Mouse (Mus musculus) embryo, embryonic 10 days (tissue): Measurements from ENCODE around the gene Cd207.
A peak's percentile ranks its signal among the peaks of the same experiment; 100 is the strongest.
"Not testable (repeated sequence)": the region's sequence is repeated elsewhere in the genome, so short reads cannot be mapped to it uniquely, and the experiment has no call there.

Experiments
- DNase-seq: peaks from one replicate; pipeline ENCODE4 v3.0.0-alpha.2; 2015; ENCODE audit warnings: low spot score

Gene Cd207

GRCm38 (mm10) chr6:83697932-83698331 lies 20.3 kb upstream of the Cd207 start:
- no peak for DNase-seq

DNA sequence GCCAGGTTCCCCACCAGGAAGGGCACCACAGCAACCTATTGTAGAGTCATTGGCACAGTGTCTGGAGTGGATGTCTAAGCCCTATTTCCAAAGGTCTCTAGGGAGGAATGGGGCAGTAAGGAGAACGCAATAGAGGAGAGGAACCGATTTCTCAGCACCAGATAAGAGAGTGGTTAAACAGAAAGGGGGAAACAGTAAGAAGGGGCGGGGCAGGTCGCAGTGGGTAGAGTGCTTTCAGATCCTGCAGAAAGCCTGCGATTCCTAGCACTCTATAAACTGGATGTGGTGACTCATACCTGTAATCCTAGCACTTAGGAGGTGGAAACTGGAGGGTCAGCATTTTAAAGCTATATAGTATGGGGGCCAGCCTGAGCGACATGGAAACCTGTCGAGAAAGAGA lies 19.0 kb upstream of the Cd207 start:
- no peak for DNase-seq

DNA sequence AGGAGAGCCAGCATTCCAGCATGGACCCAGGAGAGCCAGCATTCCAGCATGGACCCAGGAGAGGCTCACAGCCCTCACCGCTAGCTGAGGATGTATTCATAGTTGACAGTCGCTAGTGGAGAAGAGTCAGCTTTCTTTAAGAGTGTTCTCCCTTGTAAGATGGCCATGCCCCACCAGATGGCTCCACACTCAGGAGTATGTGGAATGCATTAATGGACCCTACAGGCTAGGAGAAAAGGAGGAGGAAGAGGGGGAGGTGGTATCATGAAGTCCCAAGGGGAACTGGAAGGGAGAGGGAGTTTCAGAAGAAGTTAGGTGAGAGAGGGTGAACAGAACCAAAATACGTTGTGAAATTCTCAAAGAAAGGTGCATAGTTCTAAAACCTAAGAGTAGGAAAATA lies 18.1 kb upstream of the Cd207 start:
- no peak for DNase-seq

DNA sequence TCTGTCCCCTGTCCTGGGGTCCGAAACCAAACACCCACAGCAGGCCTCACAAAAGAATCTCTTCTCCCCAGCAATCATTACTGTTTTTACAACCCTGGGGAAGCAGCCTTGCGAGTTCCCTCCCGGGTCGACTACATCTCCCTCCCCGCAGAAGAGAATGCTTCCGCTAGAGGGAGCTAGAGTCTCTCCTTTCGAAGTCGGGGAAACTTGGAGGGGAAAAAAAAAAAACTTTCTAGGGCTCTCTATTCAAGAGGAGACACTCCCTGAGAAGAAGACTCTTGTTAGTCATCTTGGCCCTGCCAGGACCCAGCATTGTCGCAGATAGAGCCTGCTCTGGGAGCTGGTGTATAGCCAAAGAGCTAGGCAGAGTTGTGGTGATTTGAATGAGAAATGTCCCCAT lies 16.2 kb upstream of the Cd207 start:
- DNase-seq: peak; percentile 86

DNA sequence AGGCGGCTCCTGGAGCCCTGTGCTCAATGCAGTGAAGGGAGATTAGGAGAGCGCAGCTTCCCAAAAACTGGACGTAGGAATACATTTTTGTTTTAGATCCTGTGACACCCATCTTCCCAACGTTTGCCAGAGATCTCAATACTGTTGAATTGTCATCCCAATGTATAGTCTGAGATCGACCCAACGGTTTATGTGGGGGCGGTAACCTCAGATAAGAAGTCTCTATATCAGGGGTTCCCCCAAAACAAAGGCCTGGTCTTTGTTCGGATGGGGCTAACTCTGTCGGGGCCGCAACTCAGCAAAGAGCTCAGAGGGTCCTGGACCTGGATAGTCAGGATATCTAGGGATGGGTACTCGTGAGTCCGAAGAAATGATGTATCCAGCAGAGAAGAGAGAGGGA lies 15.3 kb upstream of the Cd207 start:
- DNase-seq: no peak

DNA sequence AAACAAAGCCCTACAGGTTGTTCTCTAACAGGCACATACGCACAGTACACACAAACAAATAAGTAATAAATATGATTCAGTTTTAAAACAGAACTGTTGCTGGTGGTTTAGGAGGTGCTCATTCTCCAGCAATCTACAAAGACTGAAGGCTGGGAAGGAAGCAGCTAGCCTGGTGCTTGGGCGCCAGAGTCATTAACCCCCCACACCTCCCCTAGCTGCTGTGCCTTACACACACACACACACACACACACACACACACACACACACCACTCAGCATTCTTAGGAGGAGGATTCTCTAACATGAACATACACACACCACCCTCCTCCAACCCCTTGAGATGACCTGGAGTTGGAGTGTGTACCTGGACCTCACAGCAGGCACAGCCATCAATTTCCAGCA lies 13.3 kb upstream of the Cd207 start:
- DNase-seq: no peak

- peak; percentile 84 for DNase-seq
Measured at GRCm38 (mm10) chr6:83690277-83690676, 12.6 kb upstream of the Cd207 start.

- DNase-seq: no peak
Measured at GRCm38 (mm10) chr6:83689374-83689773, 11.7 kb upstream of the Cd207 start.

GRCm38 (mm10) chr6:83673395-83673794 lies 4.3 kb downstream of the Cd207 start:
- peak; percentile 81 for DNase-seq

DNA sequence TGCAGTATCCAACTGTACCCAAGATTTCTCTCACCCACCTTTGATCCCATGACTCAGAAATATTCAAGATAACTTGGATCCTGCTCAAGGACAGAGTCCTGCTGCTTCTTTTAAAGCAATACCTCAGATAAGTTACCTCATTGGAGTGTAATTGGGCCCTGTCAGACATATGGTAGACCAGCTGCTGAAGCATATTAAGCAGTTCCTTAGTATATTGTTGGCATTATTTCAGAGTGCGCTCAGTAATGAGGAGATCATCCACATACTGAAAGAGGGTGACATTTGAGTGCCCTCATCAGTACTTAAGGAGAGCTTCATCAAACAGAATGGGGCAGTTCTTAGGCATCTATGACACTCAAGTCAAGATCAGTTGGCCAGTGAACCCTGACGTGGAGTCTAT lies 12.6 kb downstream of the Cd207 start:
- no peak for DNase-seq

GRCm38 (mm10) chr6:83660821-83661220 lies 16.8 kb downstream of the Cd207 start:
- no peak for DNase-seq

GRCm38 (mm10) chr6:83656087-83656486 lies 21.6 kb downstream of the Cd207 start, which contains the start of gene Clec4f:
TSS of gene Clec4f (minus strand) at chr6:83656187.
- DNase-seq: no peak

DNA sequence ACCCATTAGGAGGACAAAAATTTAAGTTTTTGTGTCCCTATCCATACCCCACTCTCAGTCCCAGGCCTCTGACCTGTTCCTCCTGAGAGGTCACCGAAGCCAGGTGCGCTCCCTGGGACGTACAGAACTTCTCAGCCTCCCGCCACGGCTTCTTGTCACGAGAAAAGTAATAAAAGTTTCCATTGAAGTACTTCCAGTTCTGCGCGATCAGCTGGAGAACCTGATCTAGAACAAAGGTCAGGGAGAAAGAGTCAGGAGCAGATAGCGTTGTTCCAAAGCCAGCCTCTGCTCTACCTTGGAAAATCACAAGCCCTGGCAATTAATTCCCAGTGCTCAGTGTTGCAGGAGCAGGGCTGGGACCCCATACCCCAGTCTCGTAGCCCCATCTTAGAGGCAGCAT lies 30.9 kb downstream of the Cd207 start:
- DNase-seq: no peak

DNA sequence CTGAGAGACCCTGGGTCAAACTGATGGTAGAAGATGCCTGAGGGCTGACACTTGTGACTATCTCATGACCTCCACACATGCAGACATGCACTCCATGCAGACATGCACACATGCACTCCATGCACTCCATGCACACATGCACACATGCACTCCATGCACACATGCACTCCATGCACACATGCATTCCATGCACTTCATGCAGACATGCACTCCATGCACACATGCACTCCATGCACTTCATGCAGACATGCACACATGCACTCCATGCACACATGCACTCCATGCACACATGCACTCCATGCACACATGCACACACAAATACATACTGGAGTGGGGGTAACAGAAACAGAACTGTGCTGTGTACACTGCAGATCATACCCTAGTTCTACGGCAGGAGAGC lies 42.3 kb downstream of the Cd207 start:
- DNase-seq: no peak

GRCm38 (mm10) chr6:83634631-83635030 lies 43.0 kb downstream of the Cd207 start:
- DNase-seq: not testable (repeated sequence)

DNA sequence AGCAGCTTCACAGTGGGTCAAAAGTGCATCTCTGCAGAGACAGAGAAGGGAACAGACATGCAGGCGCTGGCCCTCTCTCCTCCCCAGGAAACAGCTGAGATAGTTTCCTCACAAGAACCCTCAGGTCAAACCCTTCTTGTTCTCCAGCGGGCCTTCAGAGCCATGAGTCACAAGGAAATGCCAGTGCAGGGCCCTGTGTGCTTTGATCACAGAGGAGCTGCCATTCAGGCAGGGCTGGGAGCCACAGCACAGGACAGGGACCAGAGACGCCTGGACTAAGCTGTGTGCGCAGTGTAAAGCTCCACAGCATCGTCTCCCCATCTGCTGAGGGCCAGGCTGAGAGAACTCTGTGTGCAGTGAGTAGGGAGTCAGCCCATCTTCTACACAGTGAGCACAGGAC lies 43.6 kb downstream of the Cd207 start:
- DNase-seq: peak; percentile 15

DNA sequence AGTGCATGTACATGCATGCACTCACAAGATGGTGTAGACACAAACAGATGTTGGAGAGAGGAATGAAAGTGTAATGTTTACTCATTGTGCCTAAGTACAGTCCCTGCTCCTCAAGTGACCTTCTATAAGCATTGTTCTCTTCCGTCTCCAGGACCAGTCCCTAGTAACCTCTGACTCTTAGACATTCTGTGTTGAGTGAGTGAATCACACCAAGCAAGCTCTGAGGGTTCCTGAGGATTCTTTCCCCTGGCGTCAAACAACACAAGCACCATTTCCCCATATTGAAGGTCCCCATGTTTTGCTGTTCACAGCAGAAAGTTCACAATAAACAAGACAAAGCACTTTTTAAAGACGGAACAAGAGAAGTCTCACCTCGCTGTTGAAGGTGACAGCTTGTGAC lies 45.8 kb downstream of the Cd207 start:
- no peak for DNase-seq

DNA sequence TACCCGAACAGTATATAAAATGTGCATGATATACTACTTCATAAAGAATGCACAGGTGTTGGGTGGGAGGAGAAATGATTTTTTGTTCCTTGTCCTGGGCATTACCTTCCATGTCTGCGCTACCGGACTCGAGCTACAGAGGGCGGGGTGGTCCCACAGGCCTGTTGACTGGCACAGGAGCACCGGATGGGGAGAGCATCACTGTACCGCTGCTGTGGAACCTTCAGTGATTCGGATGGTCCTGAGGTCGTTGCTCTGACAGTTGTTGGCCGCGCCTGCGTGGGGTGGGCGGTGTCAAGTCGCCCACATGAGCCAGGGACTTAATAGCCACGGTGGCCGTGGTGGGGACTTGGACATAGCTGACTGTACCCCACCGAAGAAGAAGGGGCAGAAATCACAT lies 50.9 kb downstream of the Cd207 start:
- DNase-seq: peak; percentile 13
